Mouse (Mus musculus): ENCODE measurements at regions not wholly inside any gene's neighbourhood (a gene's known extent, or its start where the extent isn't known, plus 50 kb on each side); places are given as distances from the start of the nearest gene placed in this dataset.
A peak's percentile ranks its signal among the peaks of the same experiment; 100 is the strongest.

- DNase-seq, result no peak
These were observed 156.6 kb upstream of the Tex13c2 start for GRCm38 (mm10) chrX:42332906-42333305.

- no peak for DNase-seq
These were observed 155.9 kb upstream of the Tex13c2 start for GRCm38 (mm10) chrX:42333631-42334030.

- DNase-seq, result no peak
These were observed 154.7 kb upstream of the Tex13c2 start for GRCm38 (mm10) chrX:42334794-42335193.

GRCm38 (mm10) chrX:42336772-42337171 lies 152.7 kb upstream of the Tex13c2 start:
- no peak for DNase-seq

GRCm38 (mm10) chrX:42342362-42342761 lies 147.1 kb upstream of the Tex13c2 start:
- DNase-seq, result no peak

GRCm38 (mm10) chrX:42342951-42343879 lies 146.3 kb upstream of the Tex13c2 start:
- DNase-seq, result peak; percentile 38

GRCm38 (mm10) chrX:42352610-42353254 lies 136.8 kb upstream of the Tex13c2 start:
- DNase-seq, result no peak

- DNase-seq, result no peak
These were observed 129.9 kb upstream of the Tex13c2 start for GRCm38 (mm10) chrX:42359381-42360172.

- no peak for DNase-seq
These were observed 129.1 kb upstream of the Tex13c2 start for GRCm38 (mm10) chrX:42360173-42360931.

GRCm38 (mm10) chrX:42360973-42361372 lies 128.5 kb upstream of the Tex13c2 start:
- no peak for DNase-seq

GRCm38 (mm10) chrX:42361400-42362028 lies 128.0 kb upstream of the Tex13c2 start:
- no peak for DNase-seq

GRCm38 (mm10) chrX:42364137-42364536 lies 125.4 kb upstream of the Tex13c2 start:
- DNase-seq, result no peak

- peak; percentile 6 for DNase-seq
These were observed 115.6 kb upstream of the Tex13c2 start for GRCm38 (mm10) chrX:42373794-42374398.

GRCm38 (mm10) chrX:42393836-42394556 lies 95.5 kb upstream of the Tex13c2 start:
- DNase-seq, result no peak

- DNase-seq, result no peak
These were observed 93.0 kb upstream of the Tex13c2 start for GRCm38 (mm10) chrX:42396441-42396840.

GRCm38 (mm10) chrX:42398836-42399235 lies 90.7 kb upstream of the Tex13c2 start:
- no peak for DNase-seq

GRCm38 (mm10) chrX:42399343-42399742 lies 90.1 kb upstream of the Tex13c2 start:
- no peak for DNase-seq

- no peak for DNase-seq
These were observed 88.4 kb upstream of the Tex13c2 start for GRCm38 (mm10) chrX:42401091-42401490.

- DNase-seq, result no peak
These were observed 87.7 kb upstream of the Tex13c2 start for GRCm38 (mm10) chrX:42401564-42402334.

GRCm38 (mm10) chrX:42402335-42402605 lies 87.2 kb upstream of the Tex13c2 start:
- no peak for DNase-seq

Data from kidney, adult 11 months (tissue).